Mouse (Mus musculus) testis, postnatal 10 days (tissue): ENCODE results near the gene Metap1d.

Experiments used
- DNase-seq: peaks from one replicate; pipeline ENCODE4 v3.0.0; 2021; ENCODE audit warnings: low spot score

Metap1d gene

DNA sequence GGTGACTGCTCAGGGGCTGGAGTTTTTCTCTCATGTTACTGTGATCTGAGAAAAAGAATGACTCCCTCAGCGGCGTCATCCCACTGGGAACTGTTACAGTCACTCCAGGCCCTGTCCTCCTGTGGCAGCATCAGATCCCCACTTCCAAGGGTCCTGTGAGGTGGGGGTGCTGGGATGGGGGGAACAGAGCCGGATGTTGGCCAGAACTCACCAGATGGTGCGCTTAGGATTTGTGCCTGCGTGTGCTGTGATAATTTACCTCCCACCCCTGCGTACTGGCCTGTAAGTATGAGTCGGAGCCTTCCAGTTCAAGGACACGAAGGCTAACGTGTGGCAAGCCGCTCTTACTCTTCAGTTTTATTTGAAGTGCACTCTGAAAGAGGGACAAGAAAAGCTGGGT is 22.2 kb downstream of the Metap1d start:
- no peak for DNase-seq

DNA sequence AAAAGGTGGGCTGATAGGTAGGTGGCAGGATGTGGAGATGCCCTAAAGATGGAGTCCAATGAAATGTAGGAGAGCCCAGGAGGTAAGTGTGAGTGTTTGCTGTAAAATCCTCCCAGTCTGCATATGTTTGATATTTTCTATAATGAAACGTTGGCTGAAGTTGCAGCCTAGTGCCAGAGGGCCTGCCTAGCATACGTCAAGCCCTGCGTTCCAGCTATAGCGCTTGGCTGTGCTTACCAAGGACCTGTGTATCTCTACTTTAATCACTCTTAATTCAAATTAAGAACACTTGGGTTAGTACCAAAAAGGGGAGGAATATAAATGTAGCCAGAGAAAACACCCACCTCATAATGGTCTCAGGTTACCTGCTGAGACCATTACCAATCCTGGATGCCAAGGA is 22.7 kb downstream of the Metap1d start:
- DNase-seq, result no peak

DNA sequence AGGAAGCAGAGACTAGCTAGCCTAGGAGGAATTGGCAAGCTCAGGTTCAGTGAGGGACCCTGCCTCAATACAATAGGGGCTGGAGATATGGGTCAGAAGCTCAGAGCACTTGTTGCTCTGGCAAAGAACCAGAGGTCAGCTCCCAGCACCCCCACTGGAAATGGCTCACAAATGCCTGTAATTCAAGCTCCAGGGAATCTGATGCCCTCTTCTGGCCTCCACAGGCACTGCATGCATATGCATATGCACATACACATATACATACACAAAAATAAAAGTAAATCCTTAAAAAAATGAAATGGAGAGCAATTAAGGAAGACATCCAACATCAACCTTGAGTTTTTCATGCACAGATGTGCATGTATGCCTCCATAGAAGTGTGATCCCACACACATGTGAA is 24.7 kb downstream of the Metap1d start:
- DNase-seq, result no peak

DNA sequence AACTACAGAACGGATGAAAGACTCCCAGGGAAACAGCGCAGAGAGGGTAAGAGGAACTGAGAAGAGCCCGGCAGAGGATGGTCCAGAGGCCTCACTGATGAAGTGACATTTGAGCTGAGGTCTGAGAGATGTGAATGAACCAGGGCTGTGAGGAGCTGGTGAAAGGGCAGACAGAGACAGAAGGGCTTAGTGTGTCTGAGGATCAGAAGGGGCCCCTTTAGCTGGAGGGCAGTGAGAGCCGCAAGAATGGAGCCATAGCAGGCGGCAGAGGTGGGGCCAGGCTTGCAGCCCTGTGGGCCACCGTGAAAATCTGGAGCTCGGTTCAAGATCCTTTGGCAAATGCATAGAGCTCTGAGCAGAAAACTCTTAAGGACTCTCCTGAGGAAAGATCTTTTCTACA is 26.8 kb downstream of the Metap1d start:
- no peak for DNase-seq

DNA sequence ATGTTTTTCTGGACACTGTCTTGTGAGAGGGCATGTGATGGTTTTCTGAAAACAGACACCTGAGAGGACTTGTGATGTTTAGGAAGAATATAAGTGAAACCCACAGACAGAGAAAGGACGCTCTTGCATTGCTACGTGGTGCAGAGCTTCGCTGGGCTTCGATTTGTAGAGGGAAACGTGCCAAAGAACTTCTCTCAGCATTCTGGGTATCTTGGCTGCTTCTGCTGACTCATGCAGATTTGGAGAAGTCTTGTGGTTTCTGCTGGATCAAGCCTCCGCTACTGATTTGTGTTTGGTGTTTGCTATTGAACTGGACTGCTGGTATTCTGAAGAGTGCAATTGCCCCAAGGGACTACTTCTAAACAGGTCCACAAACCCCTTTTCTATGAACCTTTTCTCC is 28.7 kb downstream of the Metap1d start:
- DNase-seq, result no peak

DNA sequence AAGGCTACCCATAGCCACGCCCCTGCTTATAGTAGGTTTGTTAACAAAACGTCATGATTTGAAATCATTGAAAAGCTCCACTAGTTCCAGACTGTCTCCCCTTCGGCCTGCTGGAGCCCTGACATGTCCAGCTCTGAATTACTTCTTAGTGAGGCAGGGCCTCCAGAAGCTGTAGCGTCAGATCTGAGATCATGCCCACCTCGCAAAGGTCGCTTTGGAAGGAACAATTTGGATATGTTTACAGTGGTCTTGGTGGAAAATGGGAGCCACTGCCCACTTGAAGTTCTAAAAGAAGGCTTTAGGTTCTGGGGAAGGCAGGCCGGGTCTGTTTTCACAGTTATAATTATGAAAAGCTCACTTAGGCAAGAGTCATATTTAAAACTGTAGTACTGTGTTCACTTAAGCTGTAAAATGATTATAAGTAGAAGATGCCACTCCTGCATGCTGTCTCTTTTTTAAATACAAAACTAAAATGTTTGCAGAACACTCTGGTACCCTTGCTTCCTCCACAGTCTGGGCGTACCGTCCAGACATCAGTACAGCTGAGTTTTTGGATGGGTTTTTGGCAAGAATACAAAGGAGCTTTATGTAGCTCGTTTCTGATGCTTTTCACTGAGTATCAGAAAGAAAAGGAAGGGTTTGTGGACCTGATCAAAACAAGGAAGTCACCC is 30.1 kb downstream of the Metap1d start:
- no peak for DNase-seq

DNA sequence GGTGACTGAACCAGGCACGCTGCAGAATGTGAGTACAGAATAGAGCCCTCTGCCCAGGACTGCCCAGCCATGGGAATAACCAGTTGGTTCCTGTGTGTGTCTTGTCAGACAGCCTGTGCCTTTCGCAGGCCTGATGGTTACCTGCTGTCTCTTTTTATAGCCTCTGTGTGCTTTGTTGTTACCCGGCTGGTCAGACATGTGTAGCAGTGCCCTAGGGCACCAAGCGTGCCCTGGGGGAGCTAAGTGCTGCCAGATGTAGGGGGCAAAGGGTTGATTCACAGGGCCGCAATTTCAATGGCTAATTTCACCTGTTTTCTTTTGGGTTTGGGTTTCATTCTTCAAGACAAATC is 30.6 kb downstream of the Metap1d start:
- DNase-seq, result no peak

DNA sequence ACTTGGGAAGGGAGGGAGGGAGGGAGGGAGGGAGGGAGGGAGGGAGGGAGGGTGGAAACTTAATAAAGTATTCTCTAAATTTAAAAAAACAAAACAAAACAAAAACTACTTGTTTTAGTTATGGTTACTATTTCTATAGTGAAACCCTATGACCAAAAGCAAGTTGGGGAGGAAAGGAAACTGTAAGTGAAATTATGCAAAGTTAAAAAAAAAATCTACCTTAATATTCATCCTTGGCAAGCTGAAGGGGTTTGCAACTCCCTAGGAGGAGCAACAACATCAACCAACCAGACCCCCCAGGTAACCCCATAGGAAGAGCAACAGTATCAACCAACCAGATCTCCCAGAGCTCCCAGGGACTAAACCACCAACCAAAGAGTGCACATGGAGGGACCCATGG is 38.2 kb downstream of the Metap1d start:
- no peak for DNase-seq

DNA sequence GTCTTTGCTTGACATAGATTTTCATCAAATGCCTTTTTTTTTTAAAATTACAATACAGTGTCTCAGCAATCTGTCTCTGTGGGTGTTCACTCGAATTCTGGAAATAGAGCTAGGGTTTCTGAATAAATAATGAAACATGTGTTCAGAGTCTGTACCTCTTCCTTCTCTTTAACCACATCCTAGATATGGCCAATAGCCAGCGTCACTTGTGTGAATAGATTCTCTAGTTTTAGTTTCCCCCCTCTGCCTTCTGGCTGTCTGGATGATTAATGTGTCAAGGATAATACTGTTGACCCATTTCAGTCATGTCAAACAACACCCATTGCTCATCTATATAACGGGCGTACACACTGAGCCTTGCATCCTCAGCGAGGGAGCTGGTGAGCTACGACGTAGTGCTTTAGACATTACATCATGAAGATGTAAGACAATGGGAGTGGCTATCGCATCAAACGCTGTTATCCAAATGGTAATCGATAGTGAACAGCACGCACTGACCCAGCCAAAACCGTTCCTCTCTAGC is 40.1 kb downstream of the Metap1d start:
- DNase-seq, result no peak

DNA sequence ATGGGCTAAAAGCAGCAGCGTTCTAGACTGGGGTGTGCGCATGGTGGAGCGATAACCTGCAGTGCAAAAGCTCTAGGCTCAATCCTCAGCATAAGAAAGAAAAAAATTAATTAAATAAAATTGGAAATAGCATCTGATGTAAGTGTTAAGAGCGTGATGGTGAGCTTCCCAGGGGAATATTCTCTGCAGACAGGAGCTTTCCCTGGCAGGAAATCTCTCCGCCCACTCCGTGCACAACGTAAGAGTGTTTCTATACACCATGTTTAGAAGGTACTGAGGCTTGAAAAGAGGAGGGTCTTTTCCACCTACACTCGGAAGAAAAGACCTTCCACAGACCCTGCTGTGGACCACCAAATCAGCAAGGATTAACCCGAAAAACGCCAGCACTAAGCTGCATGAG is 41.4 kb downstream of the Metap1d start:
- no peak for DNase-seq

DNA sequence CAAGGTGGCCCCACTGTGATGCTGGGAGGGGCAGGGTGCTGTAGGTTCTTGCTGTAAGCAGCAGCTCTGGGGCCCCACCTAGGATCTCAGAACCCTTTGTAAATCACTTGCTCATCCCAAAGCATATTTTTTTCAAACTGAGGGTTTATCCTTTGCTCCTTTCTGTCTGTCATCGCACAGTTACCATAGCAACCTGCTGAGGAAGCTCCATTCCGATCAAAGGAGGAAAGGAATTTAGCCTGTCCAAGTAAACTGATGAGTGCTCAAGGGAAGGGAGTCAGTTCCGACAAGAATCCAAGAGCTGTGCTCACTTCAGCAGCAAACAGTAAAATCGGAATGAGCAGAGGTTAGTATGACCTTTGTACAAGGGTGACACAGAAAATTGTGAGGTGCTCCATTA is 41.9 kb downstream of the Metap1d start:
- DNase-seq, result no peak

DNA sequence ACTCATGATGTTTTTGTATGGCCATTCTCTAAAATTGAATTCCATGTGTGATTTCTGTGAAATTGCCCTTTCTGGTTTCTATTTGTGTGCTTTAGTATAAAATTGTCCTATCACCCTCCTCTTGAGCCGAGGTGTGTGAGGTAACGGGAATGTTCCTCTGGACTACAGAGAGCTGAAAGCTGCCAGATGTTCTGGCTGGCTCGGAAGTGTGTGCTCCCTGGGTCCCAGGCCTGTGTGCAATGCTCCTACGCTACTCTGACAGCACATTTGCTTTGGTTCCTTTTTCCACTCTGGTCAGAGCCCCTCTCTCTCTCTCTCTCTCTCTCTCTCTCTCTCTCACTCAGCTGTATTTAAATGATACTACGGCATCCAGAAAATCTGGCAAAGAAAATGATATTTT is 44.1 kb downstream of the Metap1d start:
- no peak for DNase-seq

DNA sequence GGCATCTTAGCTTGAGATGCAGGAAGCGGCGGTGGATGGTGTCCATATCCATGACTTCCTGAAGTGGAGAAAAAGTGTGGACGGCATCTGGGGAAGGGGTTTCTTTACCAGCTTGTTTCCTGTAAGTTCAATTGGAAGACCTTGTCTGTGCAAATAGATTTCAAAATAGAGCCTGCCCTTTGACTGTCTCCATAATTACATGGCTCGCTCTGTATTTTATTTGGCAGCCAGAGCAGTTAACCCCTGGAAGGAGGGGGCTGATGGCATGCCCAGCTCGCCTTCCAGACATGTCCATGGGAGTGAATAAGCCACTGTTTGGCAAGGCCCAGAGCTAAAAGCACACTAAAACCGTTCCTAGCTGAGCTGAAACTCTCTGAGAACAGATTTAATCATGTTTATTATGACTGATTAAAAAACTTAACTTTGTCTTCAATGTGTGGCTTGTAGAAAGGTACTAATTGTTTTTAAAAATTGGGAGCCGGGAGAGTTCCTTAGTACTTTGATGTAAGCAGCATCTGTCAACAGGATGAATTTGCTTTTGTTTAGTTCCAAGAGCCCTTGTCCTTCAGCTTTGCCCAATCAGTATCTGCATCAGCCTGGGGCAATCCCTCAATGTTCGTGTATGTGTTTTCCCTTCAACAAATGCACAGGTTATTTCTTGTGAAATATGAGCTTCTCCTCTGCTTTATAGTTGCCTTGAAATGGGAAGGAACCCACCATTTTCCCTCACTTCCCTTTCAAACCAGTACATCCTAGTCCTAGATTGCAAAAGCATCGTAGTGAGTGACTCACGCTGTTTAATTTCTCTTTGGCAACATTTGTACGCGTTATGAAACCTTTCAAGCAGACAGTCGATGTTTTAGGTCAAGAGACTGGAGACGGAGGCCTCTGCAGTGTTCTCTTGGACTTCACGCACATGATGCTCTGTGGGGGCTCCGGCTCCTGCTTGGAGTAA is 46.5 kb downstream of the Metap1d start:
- no peak for DNase-seq

DNA sequence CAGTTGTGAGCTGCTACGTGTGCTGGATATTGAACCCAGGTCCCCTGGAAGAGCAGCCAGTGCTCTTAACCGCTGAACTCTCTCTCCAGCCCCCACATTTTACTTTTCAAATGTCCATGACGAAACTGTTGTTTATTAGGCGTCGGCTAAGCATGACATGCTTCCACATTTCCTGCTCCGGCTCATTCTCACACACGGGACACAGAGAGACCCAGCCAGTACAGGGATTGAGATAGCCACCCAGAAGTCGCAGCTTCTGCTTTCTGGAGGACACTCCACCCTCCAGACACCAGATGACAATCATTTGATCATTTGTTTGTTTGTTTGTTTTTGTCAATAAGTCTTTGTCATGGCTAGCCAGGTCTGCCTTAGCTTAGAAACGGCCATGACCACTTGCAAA is 51.8 kb downstream of the Metap1d start:
- DNase-seq, result no peak

DNA sequence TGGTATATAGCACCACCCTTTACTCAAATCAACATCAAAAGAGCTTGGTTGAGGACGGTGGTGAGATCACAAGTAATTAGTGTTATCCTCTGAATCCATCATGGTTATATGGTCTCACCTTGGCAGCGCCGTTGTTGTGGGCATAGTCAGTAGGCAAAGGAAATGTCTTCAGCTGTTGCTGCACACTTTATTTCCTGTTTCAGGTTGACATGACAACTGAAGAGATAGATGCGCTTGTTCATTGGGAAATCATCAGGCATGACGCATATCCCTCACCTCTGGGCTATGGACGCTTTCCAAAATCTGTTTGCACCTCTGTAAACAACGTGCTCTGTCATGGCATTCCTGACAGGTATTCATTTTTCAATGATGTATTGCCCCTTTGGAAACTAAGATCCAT is 58.1 kb downstream of the Metap1d start:
- no peak for DNase-seq

DNA sequence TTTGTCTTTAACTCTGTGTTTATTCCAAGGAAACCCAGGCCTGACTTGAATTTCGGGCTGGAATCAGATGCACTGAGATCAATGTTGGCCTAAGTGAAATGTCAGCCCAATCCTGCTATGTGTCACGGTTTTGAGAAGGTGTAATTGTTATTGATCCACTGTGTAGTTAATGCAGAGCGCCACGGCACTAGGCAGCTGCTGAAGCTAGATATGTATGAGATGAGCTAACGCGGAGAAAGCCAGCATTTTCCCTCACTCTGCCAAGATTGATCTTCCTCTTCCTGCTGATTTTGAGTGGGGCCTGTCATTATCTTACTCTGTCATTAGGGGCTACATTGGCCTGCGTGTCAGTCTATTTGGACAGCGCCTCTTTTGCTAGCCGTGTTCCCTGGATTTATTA is 59.2 kb downstream of the Metap1d start:
- no peak for DNase-seq

DNA sequence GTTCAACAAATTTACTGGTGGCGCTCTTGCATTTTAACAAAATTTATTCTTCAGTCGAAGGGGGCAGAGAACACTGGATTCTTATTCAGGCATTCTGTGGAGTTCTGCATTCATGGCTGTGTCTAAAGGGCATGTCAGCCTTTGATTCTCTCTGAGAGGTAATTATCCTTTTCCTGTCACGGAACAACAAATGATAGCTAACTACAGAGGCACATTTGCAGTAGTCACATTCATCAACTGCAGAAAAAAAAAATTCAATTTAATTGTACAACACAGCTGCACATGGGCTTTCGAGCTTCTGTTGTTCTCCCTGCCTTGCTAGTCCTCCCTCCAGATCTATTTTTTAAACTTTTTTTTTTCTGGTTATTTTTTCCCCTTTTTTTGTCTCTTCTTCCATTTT is 63.9 kb downstream of the Metap1d start:
- no peak for DNase-seq

DNA sequence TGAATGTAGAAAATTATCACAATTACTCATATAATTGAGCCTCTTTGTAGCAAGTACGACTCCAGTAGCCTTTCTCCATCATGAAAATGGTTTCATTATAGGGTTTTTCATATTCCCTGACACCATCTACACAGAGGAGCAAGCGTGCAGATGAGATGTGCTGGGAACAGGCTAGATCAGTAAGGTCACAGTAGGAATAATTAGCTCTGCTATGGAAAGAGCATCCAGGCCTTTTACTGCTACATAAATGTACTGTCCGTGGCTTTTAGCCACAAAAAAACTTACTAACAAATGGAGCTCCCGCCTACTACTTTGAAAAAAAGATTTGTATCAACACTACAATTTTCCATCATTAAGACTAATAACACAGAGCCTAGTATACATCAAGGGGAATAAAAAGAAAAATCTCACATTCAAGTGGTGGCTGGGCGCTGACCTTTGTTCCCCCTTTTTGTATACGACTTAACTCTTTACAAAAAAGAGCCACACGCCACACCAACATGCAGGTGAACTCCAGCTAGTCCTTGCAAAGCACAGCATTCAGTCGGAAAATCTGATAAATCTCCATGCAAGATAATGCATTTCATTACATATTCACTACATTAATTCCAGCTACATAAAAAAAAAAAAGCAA is 64.5 kb downstream of the Metap1d start:
- DNase-seq, result no peak

DNA sequence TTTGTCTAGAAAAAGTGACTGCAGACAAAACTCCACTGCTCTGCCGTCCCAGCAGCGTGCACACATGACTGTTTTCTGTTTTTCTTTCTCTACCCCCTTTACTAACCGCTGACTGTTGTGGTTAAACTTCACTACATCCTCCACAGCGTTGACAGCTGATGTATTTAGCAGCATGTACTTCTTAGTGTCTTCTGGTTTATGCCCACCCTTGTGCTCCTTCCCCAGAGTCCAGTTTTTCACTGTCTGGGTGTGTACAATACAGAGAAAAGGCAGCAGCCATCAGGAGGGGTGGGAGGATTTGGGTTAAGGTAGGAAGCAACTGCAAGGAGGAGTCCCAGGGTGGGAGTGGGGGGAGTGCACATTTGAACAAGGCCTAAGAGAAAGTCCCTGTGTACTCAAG is 69.8 kb downstream of the Metap1d start:
- DNase-seq, result no peak

DNA sequence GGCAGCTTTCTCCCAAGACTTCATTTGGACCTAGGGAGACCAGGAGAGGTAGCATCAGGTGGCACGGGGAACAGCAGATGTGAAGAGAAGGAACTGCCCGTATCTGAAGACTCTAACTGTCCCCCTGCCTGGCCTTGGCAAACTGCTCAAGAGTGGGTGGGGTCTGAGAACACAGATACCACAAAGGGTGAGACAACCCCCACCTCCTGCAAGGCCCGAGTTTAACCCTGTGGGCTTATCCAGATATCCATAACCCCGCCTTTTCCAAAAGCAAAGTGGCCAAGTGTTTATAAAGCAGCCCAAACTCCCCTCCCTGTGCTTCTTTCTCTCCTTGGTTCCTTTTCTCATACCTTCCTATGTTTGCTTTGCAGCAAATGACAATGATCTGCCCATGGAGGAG is 70.4 kb downstream of the Metap1d start:
- DNase-seq, result no peak

DNA sequence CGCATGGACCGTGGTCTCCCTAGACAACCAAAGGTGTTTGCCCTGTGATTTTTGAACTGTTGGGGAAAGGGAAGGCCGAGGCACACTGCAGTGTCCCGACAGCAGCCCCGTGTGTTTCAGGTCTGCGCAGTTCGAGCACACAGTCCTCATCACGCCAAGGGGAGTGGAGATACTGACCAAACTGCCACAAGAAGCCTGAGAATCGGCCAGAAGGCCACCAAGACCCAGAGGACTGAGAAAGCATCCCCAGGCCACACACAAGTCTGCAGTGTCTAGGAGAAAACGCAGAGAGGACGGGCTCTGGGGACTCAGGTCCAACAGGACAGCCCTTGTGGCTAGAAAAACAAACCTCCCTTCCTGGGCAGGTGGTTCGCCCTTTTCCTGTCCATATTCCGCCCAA is 71.7 kb downstream of the Metap1d start:
- DNase-seq, result no peak

DNA sequence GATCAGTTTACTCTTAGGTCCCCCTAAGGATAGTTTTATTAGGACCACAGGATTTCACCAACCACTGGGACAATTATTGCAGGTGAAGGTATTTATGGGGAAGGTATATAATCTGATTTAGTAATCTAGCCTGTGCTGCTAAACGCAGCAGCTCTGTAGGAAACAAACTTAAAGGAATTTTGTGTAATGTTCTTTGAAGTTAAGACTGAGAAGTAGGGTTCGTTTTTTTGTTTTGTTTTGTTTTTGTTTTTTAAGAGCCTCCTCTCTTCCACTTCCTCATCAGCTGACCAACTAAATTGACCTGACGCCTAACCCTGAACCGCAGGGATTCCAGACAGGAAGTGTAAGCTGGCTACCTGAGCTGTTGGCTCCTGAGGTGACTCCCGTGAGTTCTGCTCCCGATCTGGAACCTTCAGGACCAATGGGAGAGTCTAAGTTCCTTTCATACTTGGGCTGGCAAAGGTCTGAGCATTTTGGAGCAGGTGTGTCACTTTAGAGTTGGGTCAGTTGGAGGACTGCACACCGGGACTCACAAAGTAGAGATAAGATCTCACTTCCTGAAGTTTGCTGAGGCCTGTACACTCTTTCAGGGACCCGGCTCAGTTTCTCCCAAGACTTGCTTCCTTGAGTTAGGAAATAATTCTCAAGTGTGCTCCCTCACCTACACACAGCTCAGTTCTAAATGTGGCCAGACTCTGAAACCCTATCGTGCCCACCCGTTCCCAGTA is 73.7 kb downstream of the Metap1d start:
- no peak for DNase-seq
